Mouse (Mus musculus): Measurements from ENCODE around the gene Tasp1.
"Not testable (repeated sequence)": the region's sequence is repeated elsewhere in the genome, so short reads cannot be mapped to it uniquely, and the experiment has no call there.

Tasp1 gene

GRCm38 (mm10) chr2:140060092-140060867 is 6.3 kb downstream of the Tasp1 start:
- in situ Hi-C loops (cut with MboI, MseI), result no loop called here

DNA sequence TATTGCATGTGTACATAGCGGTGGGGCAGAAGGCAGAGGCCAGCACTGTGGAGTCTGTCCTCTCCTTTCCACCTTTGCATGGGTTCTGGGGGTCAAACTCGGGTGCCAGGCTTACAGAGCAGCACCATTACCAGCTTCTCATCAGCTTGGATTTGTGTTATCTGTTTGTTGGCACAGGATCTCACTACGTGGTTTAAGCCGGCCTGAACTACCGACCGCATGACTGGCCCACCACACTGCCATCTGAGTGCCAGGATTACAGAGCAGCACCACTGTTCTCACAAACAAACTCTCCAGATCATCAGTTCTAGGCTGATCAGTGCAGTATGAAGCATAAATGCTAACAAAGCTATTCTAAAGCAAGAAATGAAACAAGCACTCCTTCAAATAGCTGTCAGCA is 8.5 kb downstream of the Tasp1 start:
- in situ Hi-C loops (cut with MboI, MseI), result no loop called here

DNA sequence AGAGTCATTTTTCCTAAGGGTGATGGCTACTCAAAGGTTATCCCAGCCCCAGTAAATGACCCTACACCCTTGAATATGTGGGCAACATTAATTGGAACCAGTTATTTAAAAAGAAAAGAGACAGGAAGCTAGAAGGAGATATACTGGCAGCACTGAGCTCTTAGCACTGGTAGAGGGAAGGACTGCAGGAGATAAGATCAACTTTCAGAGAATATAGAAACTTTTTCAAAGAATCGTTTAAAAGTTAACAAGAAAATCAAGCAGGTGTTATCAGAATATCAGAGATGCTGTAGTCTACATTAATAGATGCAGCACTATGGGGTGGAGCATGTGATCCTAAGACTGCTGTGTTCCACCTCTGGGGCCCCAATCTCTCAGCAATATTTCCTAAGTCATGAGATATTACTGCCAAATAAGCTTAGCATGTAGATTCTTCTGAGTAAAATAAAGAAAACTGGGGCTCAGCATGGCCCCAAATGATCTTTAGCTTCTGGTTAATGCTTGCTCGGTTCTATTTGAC is 14.9 kb downstream of the Tasp1 start:
- in situ Hi-C loops (cut with MboI, MseI), result no loop called here

GRCm38 (mm10) chr2:140042522-140043131 is 24.0 kb downstream of the Tasp1 start:
- in situ Hi-C loops (cut with MboI, MseI), result no loop called here

DNA sequence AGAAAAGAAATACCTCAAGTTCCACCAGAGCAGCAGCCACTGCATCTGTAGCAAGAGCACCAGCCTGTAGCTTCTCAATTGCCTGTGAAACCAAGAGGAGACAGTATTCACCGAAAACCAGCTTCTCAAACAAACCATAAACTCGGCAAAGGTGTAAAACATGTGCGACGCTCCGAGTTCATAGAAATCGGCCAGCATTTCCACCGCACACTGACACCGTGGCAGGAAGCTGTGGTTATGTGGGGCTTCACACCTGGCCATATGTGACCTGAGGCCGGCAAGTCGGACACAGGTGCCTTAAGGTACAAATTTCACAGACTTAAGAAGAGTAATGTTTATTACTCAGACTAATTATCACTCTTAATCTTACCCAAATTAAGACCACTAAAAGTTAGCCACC is 24.5 kb downstream of the Tasp1 start:
- in situ Hi-C loops (cut with MboI, MseI), result no loop called here

GRCm38 (mm10) chr2:140037459-140037858 is 29.1 kb downstream of the Tasp1 start:
- in situ Hi-C loops (cut with MboI, MseI), result no loop called here

GRCm38 (mm10) chr2:140036854-140037253 is 29.8 kb downstream of the Tasp1 start:
- in situ Hi-C loops (cut with MboI, MseI), result no loop called here

DNA sequence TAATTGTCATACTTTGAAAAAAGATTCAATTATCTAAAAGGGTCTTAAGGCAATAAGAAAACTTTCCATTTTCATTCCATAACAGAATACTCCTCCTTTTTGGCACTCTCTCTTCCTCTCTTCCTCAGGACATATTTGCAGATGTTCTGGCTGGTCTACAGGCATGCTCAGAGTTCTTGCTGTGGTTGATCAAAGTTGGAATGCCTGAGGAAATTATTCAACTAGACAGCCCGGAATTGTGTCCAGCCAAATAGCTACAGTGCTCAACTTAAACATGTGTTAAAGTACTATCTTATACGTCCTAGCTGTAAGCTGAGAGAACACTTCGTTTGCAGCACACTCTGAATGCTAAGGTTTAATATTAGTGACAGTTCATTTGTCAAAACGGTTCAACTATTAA is 41.7 kb downstream of the Tasp1 start:
- in situ Hi-C loops (cut with MboI, MseI), result no loop called here

- in situ Hi-C loops (cut with MboI, MseI), result no loop called here
Measured at GRCm38 (mm10) chr2:140007406-140007805, 59.2 kb downstream of the Tasp1 start.

DNA sequence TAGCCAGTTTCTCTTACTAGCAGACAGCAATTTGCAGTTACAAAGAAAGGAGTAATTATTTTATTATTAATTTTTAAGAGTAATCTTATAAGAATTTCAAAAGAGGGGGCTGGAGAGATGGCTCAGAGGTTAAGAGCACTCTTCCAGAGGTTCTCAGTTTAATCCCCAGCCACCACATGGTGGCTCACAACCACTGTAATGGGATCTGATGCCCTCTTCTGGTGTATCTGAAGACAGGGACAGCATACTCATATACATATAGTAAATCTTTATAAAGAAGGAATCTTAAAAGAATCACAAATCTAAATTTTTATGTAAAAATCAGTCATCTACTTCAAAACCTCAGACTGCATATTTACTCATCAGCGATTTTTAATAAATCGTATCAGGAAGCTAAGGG is 68.4 kb downstream of the Tasp1 start:
- in situ Hi-C loops (cut with MboI, MseI), result no loop called here

- in situ Hi-C loops (cut with MboI, MseI), result not testable (repeated sequence)
Measured at GRCm38 (mm10) chr2:139989907-139990306, 76.7 kb downstream of the Tasp1 start.

DNA sequence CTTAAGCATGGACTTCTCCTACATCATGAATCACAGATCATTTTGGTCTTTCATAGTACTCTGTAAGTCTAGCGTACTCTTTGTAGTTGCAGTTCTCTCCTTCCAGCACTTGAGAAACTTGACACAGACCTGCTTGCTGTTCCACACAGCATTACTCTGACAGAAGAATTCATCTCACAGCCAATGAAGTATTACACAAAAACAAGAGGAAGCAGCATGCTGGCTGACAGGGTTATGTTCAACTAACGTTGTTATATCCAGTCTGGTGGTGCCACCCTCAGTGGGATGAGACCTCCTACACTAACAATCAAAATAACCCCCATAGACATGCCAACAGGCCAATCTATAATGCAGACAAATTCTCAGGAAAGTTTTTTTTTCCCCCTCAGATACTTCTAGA is 99.2 kb downstream of the Tasp1 start:
- in situ Hi-C loops (cut with MboI, MseI), result no loop called here

DNA sequence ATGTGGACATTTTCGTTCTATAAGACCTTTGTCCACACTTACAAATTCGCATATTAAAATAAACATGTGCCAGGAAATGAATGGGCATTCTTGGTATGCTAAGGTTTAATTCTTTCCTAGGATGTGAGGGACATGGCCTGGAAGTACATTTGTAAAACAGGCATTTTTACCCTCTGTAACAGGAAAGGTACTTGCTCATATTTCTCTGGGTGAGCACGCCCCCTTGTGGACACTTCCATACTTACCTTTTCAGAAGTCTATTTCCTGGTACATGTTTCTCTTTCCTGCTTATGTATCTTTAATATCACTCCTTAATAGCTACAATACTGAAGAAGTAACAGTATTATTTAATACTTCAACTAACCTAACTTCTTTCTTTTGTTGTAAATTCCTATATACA is 100.3 kb downstream of the Tasp1 start:
- in situ Hi-C loops (cut with MboI, MseI), result no loop called here

DNA sequence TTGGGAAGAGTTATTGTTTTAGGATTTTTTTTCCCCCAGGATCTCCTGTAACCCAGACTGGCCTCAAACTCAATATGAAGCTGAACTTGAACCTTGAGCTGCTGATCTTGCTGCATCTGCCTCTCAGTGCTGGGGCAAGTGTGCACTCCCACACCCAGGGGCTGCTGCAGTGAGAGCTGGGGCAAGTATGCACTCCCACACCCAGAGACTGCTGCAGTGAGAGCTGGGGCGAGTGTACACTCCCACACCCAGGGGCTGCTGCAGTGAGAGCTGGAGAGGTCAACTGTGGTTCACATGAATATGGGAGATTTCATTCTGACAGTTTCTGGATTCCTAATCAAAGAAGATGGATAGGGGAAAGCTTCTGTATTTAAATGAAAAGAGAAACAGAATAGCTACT is 117.8 kb downstream of the Tasp1 start:
- in situ Hi-C loops (cut with MboI, MseI), result no loop called here

DNA sequence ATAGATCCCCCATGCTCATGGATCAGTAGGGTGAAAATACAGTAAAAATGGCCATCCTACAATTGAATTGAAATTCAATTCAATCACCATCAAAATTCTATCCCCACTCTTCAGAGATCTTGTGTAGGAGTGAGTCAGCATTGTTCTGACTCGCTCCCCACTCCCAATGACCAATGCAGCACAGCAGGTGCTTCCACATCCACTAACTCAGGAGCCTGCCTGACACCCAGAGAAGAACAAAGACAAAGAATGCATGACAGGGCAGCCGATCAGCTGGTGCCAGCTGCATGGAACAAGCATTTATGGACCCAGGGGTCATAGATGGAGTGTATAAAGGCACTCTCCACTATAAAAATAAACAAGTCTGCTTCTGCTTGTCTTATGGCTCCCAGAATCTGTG is 129.0 kb downstream of the Tasp1 start:
- in situ Hi-C loops (cut with MboI, MseI), result loop anchor here (10.0 kb wide), 1 partner anchor 163 kb away; no protein-coding TSS in a partner anchor

- in situ Hi-C loops (cut with MboI, MseI), result loop anchor here (10.0 kb wide), 1 partner anchor 160 kb away; no protein-coding TSS in a partner anchor
Measured at GRCm38 (mm10) chr2:139934577-139934976, 132.0 kb downstream of the Tasp1 start.

GRCm38 (mm10) chr2:139934033-139934572 is 132.5 kb downstream of the Tasp1 start:
- in situ Hi-C loops (cut with MboI, MseI), result loop anchor here (10.0 kb wide), 1 partner anchor 159 kb away; no protein-coding TSS in a partner anchor

DNA sequence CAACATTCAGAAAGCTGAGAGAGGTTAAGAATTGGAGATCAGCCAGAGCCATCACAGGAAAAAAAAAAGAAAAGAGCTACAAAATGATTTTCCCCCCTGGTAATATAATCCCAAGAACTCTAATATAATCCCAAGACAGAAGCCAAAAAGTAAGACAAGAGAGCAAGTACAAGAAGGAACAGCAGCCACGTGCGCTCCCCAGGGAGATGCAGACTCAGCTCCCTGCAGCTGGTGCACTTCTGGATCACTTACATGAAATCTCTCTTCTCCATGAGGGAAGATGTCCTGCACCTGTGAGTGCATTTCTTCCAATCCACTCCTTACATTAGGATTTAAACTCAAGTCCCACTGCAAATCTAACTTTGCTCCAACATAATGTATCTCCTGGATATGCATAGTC is 134.4 kb downstream of the Tasp1 start:
- in situ Hi-C loops (cut with MboI, MseI), result loop anchor here (10.0 kb wide), 1 partner anchor 157 kb away; no protein-coding TSS in a partner anchor

DNA sequence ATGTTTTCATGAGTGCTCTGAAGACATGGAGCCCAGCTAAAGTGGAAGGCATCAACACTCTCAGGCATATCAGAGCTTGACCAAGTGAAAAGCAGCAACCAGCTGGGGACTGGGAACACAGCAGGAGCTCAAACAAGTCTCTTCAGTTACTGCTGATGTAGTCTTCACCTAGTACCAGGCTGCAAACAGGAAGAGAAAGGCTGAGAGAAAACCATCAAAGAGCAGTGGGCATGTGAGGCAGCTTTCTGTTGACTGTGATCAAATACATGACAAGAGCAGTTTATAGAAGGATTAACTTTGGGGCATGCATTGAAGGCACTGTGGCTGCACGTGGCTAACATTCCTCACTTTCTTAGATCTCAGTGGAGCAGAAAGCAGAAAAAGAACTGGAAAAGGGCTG is 141.7 kb downstream of the Tasp1 start:
- in situ Hi-C loops (cut with MboI, MseI), result no loop called here

DNA sequence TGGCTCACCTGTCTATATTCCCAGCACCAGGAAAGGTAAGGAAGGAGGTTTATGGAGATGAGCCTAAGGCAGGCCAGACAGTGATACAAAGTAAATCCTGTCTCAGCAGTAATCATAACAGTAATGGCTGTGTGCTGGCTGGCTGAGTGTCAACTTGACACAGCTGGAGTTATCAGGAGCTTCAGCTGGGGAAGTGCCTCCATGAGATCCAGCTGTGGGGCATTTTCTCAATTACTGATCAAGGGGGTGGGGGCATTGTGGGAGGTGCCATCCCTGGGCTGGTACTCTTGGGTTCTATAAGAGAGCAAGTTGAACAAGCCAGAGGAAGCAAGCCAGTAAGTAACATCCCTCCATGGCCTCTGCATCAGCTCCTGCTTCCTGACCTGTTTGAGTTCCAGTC is 145.2 kb downstream of the Tasp1 start:
- in situ Hi-C loops (cut with MboI, MseI), result not testable (repeated sequence)

GRCm38 (mm10) chr2:139919757-139920156 is 146.8 kb downstream of the Tasp1 start:
- in situ Hi-C loops (cut with MboI, MseI), result no loop called here

DNA sequence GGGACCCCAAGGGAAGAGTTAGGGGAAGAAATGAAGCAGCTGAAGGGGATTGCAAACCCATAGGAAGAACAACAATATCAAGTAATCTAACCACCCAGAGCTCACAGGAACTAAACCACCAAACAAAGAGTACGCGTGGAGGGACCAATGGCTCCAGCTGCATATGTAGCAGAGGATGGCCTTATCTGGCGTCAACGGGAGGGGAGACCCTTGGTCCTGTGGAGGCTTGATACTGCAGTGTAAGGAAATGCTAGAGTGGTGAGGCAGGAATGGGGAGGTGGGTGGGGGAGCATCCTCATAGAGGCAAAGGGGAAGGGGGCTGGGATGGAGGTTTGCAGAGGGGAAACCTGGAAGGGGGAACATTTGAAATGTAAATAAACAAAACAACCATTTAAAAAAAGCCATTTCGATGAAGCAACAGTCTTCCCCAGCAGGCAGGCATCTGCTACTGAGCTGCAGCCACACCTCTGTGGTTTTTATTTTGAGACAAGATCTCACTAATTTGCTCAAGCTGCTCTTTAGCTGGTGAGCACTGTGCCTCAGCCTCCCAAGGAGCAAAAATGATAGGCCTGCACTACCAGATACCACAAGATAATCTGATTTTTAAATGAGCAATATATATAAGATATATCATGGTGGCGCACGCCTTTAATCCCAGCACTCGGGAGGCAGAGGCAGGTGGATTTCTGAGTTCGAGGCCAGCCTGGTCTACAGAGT is 160.0 kb downstream of the Tasp1 start:
- in situ Hi-C loops (cut with MboI, MseI), result no loop called here

Measured in T-helper 1 cell (primary cell).